Comparison of ENCODE assay signal across 8 mouse cellular contexts in the genomic region with DNA sequence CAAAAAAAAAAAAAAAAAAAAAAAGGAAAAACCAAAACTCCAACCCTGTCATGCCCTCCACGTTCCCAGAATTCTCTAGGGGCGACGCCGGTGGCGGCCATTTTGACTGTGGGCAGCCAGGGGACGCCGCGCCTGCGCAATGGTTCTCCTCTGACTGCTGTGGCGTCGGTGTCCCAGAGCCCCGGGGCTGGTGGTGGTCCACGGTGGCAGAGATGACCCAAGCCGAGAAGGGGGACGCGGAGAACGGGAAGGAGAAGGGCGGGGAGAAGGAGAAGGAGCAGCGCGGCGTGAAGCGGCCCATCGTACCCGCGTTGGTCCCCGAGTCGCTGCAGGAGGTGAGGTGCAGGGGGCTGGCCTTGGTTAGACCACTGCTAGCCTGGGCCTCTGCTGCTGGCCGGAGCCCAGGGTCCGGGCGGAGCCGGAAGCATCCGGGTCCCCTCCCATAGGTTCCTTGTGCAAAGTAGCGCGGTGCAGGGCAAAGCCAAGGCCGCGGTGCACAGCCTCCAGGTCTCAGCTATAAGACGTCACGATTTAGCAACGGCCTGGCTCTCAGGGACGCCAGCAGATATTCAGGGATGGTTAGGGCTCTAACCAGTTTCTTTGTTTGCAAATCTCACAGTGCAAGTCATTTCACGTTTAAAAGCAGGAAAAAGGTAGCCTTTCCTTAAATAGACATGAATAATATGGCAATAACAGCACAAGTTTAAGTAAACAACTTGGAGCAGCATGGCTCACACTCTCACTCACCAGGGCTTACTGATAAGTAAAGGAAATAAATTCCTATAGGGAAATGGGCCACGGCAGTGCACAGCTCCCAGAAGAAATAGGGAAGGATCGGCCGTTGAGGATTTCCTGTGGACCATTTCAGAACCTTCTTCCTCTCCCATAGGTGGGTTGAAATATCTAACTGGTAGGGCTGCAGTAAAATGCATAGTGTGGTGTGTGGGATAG. TPM values are rescaled to one million over a fixed set of nuclear protein-coding genes. Genes with fewer than 3 reads are reported as not detected.
DNase-seq lines count a peak whose midpoint lies in the region; ATAC-seq and TF ChIP-seq lines count a peak whose summit lies in the region.

Gene Actr8, plus strand, starts transcription at position 84 of the 951 bp plus-strand sequence.

- peak; percentile 92 for ATAC-seq in forebrain, embryonic 15.5 days (replicated peaks)
- peak; percentile 47; the same call in 1 of the 2 replicates for ATAC-seq in neutrophil, adult 5-6 weeks (ENCODE audit: extremely low read depth, insufficient number of reproducible peaks, low FRiP score, poor library complexity, severe bottlenecking)

- H3K27me3 ChIP-seq in forebrain, embryonic 15.5 days: no peaks in the 10 kb centered on the region

- peak within 1 kb of the TSS; percentile 76 for H3K9ac ChIP-seq in forebrain, embryonic 15.5 days (replicated peaks)

- peak; percentile 86 for DNase-seq in ES-CJ7 (ENCODE audit: low read depth, low spot score)
- peak; percentile 92 for DNase-seq in cerebellum, adult 11 months
- peak; percentile 88 for DNase-seq in heart, postnatal 25 days (ENCODE audit: low spot score)
- peak; percentile 89 to 94 for DNase-seq in layer of hippocampus, adult 18-20 months (ENCODE audit: low spot score in 2 of 2)
- DNase-seq in lung, adult 2 months: peak; percentile 95
- peak; percentile 84 for DNase-seq in thymus, adult 18-20 months

- intact Hi-C loops in heart, postnatal 25 days (cut with DNase I): no loop called here

- peak; percentile 71 for TF ChIP-seq POLR2A in lung, adult 2 months (IDR thresholded peaks at IDR 0.05; ENCODE audit: borderline replicate concordance, extremely low read depth, low read depth, low read length)

- 3% methylated on average over 44 of the region's 44 CpGs for WGBS in forebrain, embryonic 15.5 days
- under 1% methylated on average over 44 of the region's 44 CpGs for WGBS in lung, adult 2 months

- peak within 1 kb of the TSS; percentile 66 for H3K4me3 ChIP-seq in forebrain, embryonic 15.5 days
- peak within 1 kb of the TSS; percentile 100 for H3K4me3 ChIP-seq in lung, adult 2 months (replicated peaks; ENCODE audit: extremely low read depth, low read depth, low read length)

- H3K36me3 ChIP-seq in forebrain, embryonic 15.5 days: peaks cover 56% of the 10 kb centered on the region

- peaks cover 11% of the 10 kb centered on the region for H3K4me1 ChIP-seq in forebrain, embryonic 15.5 days
- peaks cover 2% of the 10 kb centered on the region for H3K4me1 ChIP-seq in lung, adult 2 months (ENCODE audit: control insufficient read depth, insufficient read depth, low read length)

- TF ChIP-seq CTCF in lung, adult 2 months (IDR thresholded peaks at IDR 0.05; ENCODE audit: insufficient read depth, low read length): no peak

- H3K27ac ChIP-seq in forebrain, embryonic 15.5 days (replicated peaks): peak within 1 kb of the TSS; percentile 81

- H3K4me2 ChIP-seq in forebrain, embryonic 15.5 days (replicated peaks): peak within 1 kb of the TSS; percentile 64

- no peaks in the 10 kb centered on the region for H3K9me3 ChIP-seq in forebrain, embryonic 15.5 days

RNA-seq across cellular contexts. Expression of gene Actr8, which starts in this region (rescaled TPM):
- polyA plus RNA-seq in forebrain, embryonic 15.5 days (2015; fragmentation: Nextera tagmentation; extraction: Ambion mirVana): 85.2 and 86.6 TPM in 2 replicates
- 10 to 100 TPM; 36.5 to 38.3 TPM for total RNA-seq in heart, postnatal 25 days (2021)
- total RNA-seq in layer of hippocampus, adult 18-20 months (2021): 10 to 100 TPM; 75.6 to 76.4 TPM
- polyA plus RNA-seq in lung, adult 2 months (2012; rRNA removed): 21.0 and 24.6 TPM in 2 replicates
- 65.1 and 80.7 TPM in 2 replicates for total RNA-seq in neutrophil, adult 5-6 weeks (2017)

Comparison
In these comparisons a context has a peak if more than half of its experiments do, and no peak if none do; other contexts are left out.
1. Peak in every context shown above with its lines: DNase-seq, ATAC-seq, H3K4me3 ChIP-seq and H3K27ac ChIP-seq.